Mouse (Mus musculus): ENCODE data around the gene Aldoart2.
A peak's percentile ranks its signal among the peaks of the same experiment; 100 is the strongest.
"Not testable (repeated sequence)": the region's sequence is repeated elsewhere in the genome, so short reads cannot be mapped to it uniquely, and the experiment has no call there.

The Aldoart2 gene

DNA sequence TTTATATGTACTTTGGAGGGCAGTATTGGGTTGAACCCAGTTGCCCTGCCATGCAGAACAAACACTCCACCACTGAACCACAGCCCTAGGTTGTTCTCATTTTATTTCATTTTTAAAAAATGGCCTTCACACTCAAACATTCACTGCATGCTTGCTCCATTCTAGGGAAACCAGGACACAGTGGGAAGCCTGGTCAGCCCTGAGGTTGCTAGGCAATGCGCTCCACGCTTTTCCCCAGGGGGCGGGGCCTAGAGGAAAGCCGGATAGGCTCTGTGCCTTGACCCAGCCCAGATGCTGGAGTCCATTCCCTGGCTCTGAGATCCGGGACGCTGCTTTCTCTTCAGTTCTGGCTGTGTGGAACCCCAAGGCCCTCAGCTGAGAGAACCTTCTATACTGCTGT lies 8.8 kb downstream of the Aldoart2 start:
- DNase-seq (ENCODE audit: low spot score): peak; percentile 64

DNA sequence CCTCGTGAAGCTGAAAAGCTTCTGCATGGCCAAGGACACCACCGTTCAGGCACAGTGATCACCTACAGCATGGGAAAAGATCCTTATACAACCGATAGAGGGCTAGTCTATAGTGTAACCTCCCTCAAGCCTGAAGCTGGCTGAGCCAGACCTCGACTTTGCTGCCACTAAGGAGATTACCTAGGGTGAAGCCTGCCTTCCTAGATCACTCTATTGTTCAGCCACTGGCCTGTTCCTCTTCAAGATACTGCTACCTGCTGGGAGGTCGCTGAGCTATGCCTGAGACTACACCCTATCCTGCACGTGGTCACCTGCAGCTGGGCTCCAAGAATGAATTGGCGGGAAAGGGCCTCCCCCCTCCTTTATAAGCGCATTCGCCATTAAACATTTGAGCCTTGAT lies 21.9 kb downstream of the Aldoart2 start:
- not testable (repeated sequence) for DNase-seq (ENCODE audit: low spot score)

DNA sequence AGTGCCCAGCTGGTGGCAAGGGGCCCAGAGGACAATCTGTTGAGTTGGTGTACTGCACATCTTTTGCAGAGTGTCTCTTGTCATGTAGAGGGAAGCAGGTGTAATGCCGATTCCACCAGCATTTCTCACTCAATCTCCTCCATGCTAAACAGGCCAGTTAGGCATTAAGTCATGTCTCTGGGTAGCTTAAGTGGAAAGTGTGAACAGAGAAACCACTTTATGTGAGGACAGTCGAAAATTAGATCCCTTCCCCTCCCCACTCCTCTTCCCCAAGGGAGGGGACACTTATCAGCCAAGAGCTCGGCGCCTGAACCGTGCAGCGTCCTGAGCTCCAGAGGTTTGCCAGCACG lies 33.5 kb downstream of the Aldoart2 start:
- DNase-seq (ENCODE audit: low spot score): no peak

DNA sequence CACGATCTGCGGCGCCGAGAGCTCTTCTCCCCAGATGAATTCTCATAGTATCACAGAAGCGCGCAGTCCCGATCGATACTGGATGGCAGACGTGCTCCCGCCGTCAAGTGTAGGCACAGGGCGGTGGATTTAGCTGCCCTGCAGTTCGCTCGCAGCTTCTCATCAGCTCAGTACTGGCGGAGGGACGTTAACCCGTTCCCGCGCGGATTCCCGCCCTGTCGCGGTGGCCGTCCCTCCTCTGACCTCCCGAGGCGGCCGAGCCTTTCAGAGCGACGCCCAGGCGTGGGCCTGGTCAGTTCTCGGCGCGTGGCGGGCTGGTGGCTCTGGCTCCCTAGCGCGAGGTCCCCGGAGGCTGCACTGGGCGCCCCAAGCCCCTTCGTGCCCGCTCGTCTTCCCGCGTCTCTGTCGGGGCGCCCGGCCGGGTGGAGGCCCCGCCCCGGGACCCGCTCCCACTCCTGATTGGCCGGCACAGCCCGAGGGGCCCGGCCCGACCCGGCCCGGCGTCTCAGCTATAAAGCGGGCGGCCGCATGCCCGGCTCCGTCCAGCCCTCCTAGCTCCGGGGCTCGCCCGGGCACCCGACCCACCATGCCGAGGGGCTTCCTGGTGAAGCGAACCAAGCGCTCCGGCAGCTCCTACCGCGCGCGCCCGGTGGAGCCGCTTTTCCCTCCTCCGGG lies 34.0 kb downstream of the Aldoart2 start, which contains the start of gene Insm2:
Insm2 (plus strand) TSS at position 541 of the 675 bp plus-strand sequence.
- DNase-seq (ENCODE audit: low spot score): peak; percentile 17

DNA sequence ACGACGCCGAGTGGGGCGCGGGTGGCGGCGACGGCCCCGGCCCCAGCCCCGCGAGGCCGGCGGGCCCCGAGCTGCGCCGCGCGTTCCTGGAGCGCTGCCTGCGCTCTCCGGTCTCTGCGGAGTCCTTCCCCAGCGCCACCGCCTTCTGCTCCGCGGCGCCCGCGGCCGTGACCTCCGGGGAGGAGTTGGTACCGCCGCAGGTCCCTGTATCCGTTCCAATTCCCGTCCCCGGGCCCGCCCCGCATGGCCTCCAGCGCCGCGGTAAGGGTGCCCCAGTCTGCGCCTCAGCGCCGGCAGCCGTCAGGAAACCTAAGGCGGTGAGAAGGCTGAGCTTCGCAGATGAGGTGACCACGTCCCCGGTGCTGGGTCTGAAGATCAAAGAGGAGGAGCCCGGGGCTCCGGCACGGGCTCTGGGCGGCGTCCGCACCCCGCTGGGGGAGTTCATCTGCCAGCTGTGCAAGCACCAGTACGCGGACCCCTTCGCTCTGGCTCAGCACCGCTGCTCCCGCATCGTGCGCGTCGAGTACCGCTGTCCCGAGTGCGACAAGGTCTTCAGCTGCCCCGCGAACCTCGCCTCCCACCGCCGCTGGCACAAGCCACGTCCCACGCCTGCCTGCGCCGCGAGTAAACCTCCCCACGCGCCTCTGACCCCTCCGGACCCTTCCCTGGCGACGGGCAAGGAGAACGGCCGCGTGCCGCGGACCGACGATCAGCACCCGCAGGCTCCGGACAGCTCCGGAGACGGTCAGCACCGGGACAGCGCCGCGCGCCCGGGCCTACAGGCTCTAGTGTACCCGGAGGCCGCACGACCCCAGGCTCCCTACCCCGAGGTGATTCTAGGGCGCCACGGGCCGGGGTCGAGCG lies 34.8 kb downstream of the Aldoart2 start:
- DNase-seq (ENCODE audit: low spot score): peak; percentile 77

DNA sequence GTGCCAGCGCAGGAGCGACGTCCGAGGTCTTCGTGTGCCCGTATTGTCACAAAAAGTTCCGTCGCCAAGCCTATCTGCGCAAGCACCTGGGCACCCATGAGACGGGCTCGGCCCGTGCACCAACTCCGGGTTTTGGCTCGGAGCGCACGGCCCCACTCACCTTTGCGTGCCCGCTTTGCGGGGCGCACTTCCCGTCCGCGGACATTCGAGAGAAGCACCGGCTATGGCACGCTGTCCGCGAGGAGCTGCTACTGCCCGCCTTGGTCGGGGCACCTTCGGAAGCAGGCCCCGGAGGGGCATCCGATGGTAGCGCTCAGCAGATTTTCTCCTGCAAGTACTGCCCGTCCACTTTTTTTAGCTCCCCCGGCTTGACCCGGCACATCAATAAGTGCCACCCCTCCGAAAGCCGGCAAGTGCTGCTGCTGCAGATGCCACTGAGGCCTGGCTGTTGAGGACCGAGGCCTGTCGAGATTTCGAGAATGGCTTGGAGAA lies 35.5 kb downstream of the Aldoart2 start:
- DNase-seq (ENCODE audit: low spot score): no peak

DNA sequence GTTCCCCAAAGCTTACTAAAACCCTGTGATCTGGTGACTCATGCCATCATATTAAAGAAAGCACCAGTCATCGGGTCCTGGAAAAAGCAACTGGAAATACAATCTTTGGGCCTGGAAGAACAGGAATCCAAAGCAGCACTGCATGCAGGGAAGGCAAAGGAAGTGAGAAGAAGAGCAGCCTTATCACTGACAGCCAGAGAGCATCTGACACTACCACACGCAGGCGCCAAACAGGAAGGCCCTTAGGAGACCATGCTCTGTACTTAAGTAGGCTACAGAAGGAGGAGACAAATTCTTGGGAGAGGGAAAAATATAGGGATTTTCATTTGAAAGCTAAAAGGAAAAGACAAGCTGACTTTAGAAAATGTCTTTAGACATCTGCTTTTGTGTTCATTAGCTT lies 39.4 kb downstream of the Aldoart2 start:
- no peak for DNase-seq (ENCODE audit: low spot score)

DNA sequence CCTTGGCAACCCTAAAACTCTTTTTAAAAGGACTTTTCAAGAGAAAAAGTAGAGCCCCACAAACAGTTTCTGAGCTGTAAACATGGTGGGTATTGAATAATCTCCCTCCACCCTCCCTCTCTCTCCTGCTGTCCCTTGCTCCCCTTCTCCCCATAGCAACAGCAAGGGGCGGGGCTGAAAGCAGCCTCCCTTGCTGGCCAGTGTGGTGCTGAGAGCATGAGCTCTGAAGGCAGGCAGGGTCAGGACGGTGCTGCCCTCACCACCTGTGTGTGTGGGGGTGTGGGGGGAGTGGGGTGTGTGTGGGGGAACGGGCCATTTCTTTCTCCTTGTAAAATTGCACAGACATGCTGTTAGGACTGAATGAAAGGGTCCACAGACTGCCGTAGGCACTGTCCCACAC lies 42.9 kb downstream of the Aldoart2 start:
- peak; percentile 25 for DNase-seq (ENCODE audit: low spot score)

DNA sequence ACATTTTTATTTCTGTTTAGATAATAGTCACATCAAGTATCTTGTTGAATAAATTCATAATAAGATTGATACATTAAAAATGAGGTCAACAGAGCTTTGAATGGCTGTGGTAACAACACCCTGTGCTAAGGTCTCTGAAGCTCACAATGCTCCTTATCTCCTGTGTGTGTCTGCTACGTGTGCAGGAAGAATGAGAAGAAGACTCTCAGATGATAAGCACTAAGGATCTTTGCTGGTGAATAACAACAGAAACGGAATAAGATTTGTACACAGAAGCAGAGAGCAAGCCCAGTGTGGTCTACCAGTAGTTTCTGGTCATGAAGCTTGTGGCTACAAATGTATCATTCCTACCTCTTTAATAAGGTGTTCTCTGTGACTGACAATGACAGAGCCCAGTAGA lies 45.8 kb downstream of the Aldoart2 start:
- no peak for DNase-seq (ENCODE audit: low spot score)
